Mouse (Mus musculus): ENCODE data around the gene Tm7sf2. TPM values are rescaled to one million over a fixed set of nuclear protein-coding genes. Genes with fewer than 3 reads are reported as not detected.
"Not testable (repeated sequence)": the region's sequence is repeated elsewhere in the genome, so short reads cannot be mapped to it uniquely, and the experiment has no call there.

Gene Tm7sf2
- total RNA-seq, 2 experiments from 2014 or later: 17.0 to 25.1 TPM

DNA sequence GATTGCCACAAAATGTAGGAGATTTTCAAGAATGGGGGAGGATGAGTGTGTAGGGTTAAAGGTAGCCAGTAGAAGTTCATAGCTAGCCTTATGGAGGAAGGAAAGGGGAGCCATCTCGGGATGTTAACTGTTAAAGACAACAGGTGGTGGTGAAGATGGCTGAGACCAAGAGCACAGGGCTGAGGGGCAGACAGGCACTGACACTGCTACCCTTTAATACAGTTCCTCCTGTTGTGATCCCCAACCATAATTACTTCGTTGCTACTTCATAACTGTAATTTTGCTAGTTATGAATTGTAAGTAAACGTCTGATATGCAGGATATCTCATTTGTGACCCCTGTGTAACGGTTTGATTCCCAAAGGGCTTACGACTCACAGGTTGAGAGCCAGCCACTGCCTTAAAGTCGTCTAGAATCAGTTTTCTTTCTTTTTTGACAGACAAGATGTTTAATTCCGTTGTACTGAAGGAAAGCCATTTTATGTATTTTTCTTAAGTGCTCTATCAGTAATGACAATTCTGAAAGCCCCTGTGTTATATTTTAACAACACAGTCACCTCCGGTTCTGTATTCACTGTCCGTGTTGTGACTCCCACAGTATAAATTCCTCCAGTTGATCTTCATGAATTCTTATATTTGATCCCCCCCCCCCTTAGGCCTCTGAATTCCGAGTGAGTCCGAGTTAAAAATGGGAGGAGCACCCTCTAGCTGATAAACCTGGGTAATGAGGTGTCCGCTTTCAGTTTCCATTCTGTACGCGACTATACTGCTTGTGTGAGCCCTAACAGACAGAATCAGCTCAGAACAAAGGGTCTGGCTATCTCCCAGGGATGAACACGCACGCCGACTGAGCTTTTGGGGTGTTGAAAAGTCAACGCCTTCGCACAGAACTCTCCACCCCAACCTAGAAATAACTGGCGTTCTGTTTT, 22.5 kb downstream of the Tm7sf2 start:
- no peak for DNase-seq (ENCODE audit: low spot score in 2 of 2)

DNA sequence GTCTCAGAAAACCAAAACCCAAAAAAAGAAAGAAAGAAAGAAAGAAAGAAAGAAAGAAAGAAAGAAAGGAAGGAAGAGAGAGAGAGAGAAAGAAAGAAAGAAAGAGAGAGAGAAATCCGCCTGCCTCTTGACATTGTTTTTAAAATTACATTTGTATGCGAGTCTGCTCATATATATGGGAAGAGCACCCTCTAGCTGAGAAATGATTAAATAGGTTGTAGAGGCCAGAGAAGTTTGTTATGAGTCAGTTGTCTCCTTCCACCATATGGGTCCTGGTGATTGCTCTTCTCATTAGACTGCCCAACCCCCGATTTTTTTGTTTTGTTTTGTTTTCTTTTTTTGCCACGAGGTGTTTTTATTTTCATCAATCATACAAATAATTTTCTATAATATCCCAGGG, 24.1 kb downstream of the Tm7sf2 start:
- DNase-seq (ENCODE audit: low spot score in 2 of 2): not testable (repeated sequence)

DNA sequence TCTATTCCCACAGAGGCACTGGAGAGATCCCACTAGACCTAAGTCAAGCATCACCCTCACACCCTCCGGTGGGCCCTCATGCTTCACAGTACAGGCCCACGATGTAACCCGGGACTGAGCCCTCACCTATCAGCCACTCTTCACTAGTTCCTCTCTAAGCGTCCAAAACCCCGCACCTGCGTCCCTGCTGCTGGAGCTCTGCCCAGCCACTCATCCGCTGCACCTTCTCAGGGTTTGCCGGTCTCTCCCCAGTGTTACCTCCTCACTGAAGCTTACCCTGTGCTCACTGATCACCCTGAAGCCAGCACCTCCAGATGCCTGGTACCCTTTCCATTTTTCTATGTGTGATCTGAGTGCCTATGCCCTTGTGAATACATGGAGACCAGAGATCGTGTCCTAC, 25.9 kb downstream of the Tm7sf2 start:
- no peak for DNase-seq (ENCODE audit: low spot score in 2 of 2)

DNA sequence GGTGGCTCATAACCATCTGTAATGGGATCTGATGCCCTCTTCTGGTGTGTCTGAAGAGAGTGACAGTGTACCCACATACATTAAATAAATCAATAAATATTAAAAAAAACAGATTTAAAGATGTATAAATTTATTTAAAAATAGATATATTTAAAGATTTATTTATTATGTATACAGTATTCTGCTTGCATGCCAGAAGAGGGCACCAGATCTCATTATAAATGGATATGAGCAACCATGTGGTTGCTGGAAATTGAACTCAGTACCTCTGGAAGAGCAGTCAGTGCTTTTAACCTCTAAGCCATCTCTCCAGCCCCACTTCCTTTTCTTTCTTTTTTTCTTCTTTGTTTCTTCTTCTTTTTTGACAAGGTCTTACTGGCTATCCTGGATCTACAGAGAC, 28.2 kb downstream of the Tm7sf2 start:
- DNase-seq (ENCODE audit: low spot score in 2 of 2): no peak

DNA sequence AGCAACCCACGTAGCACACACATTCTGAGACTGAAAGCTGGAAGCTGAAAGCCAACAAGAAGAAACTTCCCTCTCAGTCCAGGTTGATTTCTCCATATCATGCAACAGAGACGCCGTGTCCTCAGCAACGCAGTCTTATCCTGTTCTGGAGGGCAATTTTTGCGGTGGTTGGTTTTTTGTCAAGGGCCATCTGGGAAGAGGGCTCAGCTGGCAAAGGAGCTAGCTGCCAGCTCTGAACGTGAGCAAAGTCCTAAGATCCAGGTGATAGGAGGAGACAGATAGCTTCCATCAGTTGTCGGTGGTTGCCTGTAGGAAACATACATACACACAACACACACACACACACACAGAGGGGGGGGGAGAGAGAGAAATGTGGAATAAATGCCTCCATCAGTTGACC, 29.8 kb downstream of the Tm7sf2 start:
- no peak for DNase-seq (ENCODE audit: low spot score in 2 of 2)

DNA sequence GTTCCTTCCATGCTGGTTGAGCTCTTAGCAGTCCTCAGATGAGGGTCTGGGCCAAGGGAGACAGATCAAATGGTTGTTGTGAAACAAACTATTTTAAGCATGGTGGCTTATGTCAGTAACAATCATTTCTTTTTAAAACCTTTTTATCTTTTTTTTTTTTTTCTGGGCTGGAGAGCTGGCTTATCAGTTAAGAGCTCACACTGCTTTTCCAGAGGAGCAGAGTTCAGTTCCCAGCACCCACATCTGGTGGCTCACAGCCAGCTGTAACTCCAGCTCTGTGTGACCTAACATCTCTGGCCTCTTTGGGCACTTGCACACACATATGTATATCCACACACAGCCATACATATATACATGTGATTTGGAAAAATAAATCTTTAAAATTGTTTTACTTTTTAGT, 30.5 kb downstream of the Tm7sf2 start:
- DNase-seq (ENCODE audit: low spot score in 2 of 2): no peak

DNA sequence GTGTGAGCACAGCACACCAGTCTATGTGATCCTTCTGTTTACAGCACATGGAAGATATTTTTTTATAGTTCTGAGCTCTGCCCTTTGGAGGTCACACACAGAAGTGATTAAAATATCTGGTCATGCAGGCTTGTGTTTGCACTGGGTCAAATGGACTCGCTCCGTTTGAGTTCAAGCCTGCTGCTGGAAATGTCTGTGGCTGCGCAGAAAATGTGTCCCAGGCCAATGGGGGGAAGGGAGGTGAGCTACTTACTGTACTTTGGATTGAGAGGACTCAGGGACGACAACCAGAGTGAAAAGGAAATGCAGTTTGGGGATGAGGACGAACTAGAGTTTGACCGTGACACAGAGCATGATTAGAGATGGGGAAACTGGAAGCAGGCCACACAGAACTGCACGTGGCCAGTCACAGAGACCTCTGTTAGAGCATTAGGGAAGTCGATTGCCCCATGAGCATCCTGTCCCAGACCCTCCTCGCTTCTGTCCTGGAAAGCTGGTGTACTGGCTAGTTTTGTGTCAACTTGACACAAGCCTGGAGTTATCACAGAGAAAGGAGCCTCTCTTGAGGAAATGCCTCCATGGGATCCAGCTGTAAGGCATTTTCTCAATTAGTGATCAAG, 32.1 kb downstream of the Tm7sf2 start:
- DNase-seq (ENCODE audit: low spot score in 2 of 2): no peak

DNA sequence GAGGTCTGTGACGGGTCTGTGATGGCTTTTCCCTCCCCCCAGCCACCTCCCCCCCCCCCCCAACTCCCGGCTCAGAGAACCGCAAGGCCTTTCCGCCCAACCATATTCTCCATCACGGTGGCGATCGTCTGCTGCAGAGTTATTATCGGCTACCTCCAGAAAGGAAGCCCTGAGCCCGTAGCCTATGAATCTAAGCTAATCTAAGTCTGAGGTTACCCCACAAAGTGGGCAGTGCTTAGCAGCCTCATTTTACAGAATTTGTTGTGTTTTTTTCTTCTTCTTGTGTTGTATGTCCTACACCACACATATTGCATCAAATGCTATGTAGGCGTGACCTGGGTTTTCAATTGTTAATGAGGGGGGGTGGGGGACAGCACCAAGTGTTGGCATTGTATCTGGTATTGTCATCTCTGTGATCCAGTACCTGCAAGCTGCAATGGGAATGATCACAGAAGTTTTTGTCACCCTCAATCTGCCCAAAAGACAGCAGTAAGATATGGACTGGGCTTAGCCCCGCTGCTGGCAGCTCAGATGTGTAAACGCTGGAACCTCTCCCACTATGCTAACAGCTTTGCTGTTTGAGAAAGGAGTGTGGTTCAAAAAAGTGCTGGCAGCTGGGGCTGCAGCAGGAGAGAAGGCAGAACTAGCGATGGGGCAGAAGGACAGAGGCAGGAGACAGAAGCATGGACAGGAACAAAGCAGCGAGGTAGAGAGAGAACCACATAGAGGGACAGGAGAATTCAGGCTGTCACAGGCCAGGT, 37.5 kb downstream of the Tm7sf2 start:
- no peak for DNase-seq (ENCODE audit: low spot score in 2 of 2)

DNA sequence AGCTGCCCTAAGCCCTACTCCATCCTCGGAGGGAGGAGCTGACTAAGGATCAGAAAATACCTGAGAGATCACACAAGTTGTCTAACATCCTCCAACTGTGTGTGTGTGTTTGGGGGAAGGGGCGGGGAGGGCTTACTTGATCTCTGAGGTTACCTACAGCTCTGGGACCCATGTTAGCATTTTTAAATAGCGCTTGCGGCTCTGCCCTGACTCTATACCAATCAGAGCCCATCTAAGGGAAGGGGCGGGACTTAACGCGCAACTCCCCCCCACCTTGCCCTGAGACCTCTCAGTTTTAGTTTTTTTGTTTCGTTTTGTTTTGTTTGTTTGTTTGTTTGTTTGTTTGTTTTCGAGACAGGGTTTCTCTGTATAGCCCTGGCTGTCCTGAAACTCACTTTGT, 38.7 kb downstream of the Tm7sf2 start:
- DNase-seq (ENCODE audit: low spot score in 2 of 2): no peak

DNA sequence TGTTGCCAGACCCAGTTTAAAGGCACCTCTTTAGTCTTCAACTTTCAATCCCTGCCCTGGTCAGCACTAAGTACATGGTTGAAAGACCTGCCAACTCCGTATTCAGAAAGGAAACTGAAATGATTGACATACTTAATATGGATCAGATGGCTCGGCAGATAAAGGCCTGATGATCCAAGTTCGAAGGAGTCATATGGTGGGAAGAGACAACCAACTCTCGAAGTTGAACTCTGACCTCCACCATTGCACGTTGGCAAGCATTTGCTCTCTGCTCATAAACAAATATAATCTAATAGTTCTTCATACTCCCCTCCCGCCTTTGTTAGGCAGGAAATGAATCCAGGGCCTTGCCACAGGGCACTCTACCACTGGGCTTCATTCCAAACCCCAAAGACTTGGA, 39.2 kb downstream of the Tm7sf2 start:
- DNase-seq (ENCODE audit: low spot score in 2 of 2): no peak

DNA sequence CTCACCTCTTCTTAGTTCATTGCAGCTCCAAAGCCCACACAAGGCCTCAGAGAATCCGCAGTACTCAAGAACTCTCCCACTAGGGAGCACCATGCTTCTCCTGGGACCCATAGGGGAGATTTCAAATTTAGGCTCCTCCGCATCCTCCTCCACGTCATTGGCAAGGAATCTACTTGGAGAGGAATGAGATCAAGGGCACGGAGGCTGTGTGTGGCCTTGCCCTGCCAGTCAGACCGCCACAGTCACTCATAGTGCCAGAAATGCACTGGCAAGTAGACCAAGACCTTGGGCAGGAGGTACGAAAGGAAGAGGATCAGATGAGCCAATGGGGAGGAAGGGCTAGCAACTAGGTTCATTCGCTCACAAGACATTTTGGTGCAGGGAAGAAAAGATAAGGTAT, 44.2 kb downstream of the Tm7sf2 start:
- DNase-seq (ENCODE audit: low spot score in 2 of 2): peak in 1 of 2 experiments; percentile 32

DNA sequence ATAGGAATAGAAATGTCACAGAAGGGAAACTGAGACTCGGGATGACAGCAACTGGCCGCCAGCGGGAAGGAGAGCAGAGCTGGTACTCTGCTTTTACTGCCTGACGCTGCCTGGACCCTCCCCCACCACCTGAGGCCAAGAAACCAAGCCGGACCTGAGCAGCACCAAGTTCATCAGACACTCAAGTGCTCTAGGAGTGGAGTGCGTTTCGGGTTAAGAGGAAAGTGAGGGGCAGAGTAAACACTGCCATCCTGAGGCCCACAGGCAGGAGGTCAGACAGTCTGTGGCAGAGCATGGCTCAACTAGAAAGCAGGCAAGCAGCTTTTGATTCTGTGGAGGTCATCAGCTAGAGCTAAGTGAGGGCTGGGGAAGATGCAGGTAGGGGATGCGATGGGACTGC, 45.1 kb downstream of the Tm7sf2 start:
- no peak for DNase-seq (ENCODE audit: low spot score in 2 of 2)

DNA sequence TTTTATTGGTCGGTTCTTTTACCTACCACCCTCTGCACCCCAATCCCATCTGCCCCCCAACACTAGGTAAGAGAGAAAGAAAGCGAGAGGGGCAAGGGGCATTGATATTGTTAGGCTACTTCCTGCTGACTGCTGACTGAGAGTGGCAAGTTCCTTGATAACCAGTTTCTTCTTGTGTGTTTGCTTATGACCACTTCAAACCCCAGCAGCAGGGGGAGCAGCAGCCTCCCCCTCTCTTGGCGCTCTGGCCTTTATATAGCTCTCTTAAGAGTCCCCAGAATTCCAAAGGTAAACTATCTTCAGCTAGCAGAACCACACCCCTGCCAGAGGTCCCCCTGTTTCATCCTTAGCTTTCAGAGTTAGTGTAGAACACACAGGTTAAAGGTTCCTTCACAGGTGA, 47.9 kb downstream of the Tm7sf2 start:
- no peak for DNase-seq (ENCODE audit: low spot score in 2 of 2)

DNA sequence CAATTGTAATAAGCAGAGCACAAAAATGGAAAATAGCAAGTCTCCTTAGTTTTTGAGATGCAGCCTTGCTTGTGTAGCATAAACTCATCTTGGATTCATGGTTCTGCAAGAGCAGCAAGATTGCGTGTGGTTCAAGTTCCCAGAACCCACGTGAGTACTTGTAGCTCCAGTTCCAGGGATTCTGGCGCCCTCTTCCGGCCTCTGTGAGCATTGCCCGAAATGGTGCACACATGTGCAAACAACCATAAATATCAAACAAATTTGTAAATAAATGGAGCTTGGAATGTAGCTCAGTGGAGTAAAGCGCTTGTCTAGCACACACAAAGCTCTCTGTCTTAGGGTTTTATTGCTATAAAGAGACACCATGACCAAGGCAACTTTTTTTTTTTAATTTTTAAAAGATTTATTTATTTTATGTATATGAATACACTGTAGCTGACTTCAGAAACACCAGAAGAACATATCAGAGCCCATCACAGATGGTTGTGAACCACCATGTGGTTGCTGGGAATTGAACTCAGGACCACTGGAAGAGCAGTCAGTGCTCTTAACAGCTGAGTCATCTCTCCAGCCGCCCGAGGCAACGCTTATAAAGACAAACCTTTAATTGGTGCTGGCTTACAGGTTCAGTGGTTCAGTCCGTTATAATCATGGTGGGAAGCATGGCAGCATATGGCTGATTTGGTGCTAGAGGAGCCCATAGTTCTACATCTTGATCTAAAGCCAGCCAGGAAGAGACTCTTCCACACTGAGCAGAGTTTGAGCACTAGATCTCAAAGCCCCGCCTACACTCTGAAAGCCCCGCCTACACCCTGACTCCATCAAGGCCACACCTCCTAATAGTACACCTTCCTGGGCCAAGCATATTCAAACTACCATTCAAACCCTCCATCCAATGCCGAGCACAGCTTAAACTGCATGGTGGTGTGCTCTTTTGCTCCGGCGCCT, 49.8 kb downstream of the Tm7sf2 start:
- DNase-seq (ENCODE audit: low spot score in 2 of 2): peak; percentile 63 to 78

DNA sequence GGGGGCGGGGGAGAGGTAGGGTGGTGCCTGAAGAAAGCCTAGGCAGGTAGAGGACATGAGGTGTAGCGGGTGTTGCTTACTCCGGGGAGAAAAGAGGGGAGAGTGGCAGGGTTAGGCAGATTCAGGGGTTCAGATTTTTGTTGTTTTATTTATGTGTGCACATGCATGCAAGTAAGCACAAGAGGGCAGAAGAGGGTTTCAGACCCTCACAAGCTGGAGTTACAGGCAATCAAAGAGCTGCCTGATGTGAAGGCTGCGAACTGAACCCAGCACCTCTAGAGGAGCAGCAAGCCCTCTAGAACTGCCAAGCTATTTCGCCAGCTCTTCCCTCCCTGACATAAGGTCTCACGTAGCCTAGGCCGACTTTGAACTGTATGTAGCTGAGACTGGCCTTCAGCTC, 51.6 kb downstream of the Tm7sf2 start:
- no peak for DNase-seq (ENCODE audit: low spot score in 2 of 2)

DNA sequence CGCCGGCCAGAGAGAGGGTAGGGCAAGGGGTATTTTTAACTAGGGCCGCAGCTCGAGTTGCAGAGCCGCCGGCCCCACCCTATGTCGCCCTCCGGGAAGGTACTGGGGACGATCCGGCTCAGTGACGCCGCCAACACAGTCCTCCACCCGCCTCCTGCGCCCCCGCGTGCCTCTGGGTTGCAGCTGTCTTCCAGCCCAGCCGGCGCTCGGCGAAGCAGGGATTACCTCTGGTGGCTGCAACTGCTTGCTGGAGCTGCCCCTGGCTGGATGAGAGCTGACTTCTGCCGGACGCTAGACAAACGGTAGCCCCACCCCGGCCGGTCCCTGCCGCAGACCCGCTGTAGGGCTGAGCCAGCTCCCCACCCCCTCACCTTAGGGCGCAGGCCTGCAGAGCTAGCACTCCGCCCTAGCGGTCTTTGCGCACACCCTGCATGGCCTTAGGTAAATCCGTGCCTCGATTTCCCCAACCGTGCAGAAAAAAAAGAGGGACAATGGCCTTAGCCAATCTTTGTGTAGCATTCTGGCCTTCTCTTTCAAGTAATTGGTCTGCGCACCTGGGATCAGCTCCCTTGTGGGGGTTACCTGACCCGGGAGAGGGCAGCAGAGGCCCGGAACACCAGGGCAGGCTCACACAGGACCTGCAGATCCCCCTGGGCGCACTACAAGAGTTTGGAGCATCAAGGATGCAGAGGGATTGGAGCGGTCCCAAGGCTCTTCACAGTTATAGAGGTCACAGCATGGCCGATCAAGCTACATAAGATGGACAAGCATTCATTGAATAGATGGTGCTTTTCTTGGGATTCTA, 52.5 kb downstream of the Tm7sf2 start, which contains the start of gene Capn1:
TSS of gene Capn1 (minus strand) at position 387 of the 805 bp plus-strand sequence.
- DNase-seq (ENCODE audit: low spot score in 2 of 2): peak; percentile 46 to 58

DNA sequence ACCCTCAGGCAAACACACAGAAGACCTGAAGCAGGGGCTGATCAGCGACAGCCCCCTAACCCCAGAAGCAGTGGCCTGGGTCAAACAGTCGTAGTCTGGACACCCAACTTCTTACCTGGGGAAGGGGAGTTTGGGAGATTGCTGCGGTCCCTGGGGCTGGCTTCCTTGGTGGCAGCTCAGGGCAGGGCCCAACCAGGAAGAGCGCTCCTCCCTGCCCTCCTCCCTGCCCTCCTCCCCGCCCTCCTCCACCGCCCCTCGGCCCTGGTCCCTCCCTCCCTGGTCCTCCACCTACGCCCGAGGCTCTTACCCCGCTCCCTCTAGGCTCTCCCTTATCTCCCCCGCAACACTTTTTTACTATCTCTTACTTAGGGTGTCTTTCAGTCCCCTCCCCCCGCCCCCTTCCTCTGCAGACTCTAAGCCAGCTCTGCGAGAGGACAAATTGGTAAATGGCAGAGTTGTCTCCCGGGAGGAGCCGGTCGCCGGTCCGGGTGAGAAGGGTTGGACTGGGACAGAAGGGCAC, 53.1 kb downstream of the Tm7sf2 start:
- DNase-seq (ENCODE audit: low spot score in 2 of 2): no peak

DNA sequence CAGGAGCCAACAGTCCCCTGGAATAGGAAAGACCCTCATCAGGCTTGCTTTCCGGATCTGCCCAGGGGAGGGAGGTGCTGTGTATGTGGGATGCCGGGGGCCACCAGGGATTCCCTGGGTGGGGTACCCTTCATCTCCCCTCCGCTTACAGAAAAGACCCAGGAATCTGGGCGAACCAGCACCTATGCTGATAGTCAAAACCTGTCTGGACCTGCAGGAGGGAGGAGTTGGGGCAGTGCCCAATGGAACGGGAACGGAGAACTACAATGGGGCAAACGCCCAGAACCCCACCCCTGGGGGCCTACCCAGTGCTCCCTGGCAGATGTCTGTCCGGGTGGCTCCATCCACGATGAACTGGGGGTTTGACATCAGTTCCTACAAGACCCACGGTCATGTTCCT, 54.5 kb downstream of the Tm7sf2 start:
- DNase-seq (ENCODE audit: low spot score in 2 of 2): no peak
